Mouse (Mus musculus): Measurements from ENCODE around the gene Slc41a2. TPM values are rescaled to one million over a fixed set of nuclear protein-coding genes. Genes with fewer than 3 reads are reported as not detected.
A peak's percentile ranks its signal among the peaks of the same experiment; 100 is the strongest.

Gene Slc41a2
- total RNA-seq, 2 experiments from 2014 or later = 1.4 to 1.8 TPM

- no peak for DNase-seq
- intact Hi-C loops (cut with DNase I; ENCODE audit: low total_unique reads) = no loop called here
These were observed 138.4 kb downstream of the Slc41a2 start for GRCm38 (mm10) chr10:83199290-83199689.

- DNase-seq = no peak
- intact Hi-C loops (cut with DNase I; ENCODE audit: low total_unique reads) = no loop called here
These were observed 139.0 kb downstream of the Slc41a2 start for GRCm38 (mm10) chr10:83198692-83199091.

GRCm38 (mm10) chr10:83197690-83198336 is 139.9 kb downstream of the Slc41a2 start:
- peak; percentile 64 for DNase-seq
- intact Hi-C loops (cut with DNase I; ENCODE audit: low total_unique reads) = no loop called here

GRCm38 (mm10) chr10:83191982-83192381 is 145.7 kb downstream of the Slc41a2 start:
- DNase-seq = no peak
- intact Hi-C loops (cut with DNase I; ENCODE audit: low total_unique reads) = no loop called here

- no peak for DNase-seq
- intact Hi-C loops (cut with DNase I; ENCODE audit: low total_unique reads) = no loop called here
These were observed 146.2 kb downstream of the Slc41a2 start for GRCm38 (mm10) chr10:83191476-83191875.

- DNase-seq = no peak
- intact Hi-C loops (cut with DNase I; ENCODE audit: low total_unique reads) = loop anchor here (10.0 kb wide), 2 partner anchors 74 to 204 kb away; partner anchors contain the start of gene Chst11
These were observed 148.6 kb downstream of the Slc41a2 start for GRCm38 (mm10) chr10:83189071-83189470.

- DNase-seq = no peak
- intact Hi-C loops (cut with DNase I; ENCODE audit: low total_unique reads) = loop anchor here (10.0 kb wide), 2 partner anchors 72 to 202 kb away; partner anchors contain the start of gene Chst11
These were observed 150.7 kb downstream of the Slc41a2 start for GRCm38 (mm10) chr10:83186984-83187383.

GRCm38 (mm10) chr10:83186167-83186566 is 151.5 kb downstream of the Slc41a2 start:
- intact Hi-C loops (cut with DNase I; ENCODE audit: low total_unique reads) = loop anchor here (10.0 kb wide), 2 partner anchors 71 to 201 kb away; partner anchors contain the start of gene Chst11

GRCm38 (mm10) chr10:83185121-83185520 is 152.6 kb downstream of the Slc41a2 start:
- no peak for DNase-seq
- intact Hi-C loops (cut with DNase I; ENCODE audit: low total_unique reads) = loop anchor here (10.0 kb wide), 2 partner anchors 70 to 200 kb away; partner anchors contain the start of gene Chst11

More at GRCm38 (mm10) chr10:83186167-83186566, 151.5 kb downstream of the Slc41a2 start:
- DNase-seq = no peak

GRCm38 (mm10) chr10:83184480-83185069 is 153.1 kb downstream of the Slc41a2 start:
- DNase-seq = no peak
- intact Hi-C loops (cut with DNase I; ENCODE audit: low total_unique reads) = loop anchor here (5.0 to 10.0 kb wide), 3 partner anchors 70 to 272 kb away; partner anchors contain the start of gene Chst11

- intact Hi-C loops (cut with DNase I; ENCODE audit: low total_unique reads) = loop anchor here (5.0 to 10.0 kb wide), 3 partner anchors 69 to 272 kb away; partner anchors contain the start of gene Chst11
- DNase-seq = no peak
These were observed 153.8 kb downstream of the Slc41a2 start for GRCm38 (mm10) chr10:83183634-83184479.

GRCm38 (mm10) chr10:83182573-83182960 is 155.1 kb downstream of the Slc41a2 start:
- peak; percentile 75 for DNase-seq
- intact Hi-C loops (cut with DNase I; ENCODE audit: low total_unique reads) = loop anchor here (5.0 to 10.0 kb wide), 3 partner anchors 68 to 270 kb away; partner anchors contain the start of gene Chst11

GRCm38 (mm10) chr10:83181831-83182572 is 155.7 kb downstream of the Slc41a2 start:
- DNase-seq = no peak
- intact Hi-C loops (cut with DNase I; ENCODE audit: low total_unique reads) = loop anchor here (5.0 to 10.0 kb wide), 3 partner anchors 67 to 270 kb away; partner anchors contain the start of gene Chst11

Other genes starting within 250 kb of the Slc41a2 start
- gene D10Wsu102e, start 22.3 kb upstream of the Slc41a2 start, total RNA-seq (2021) = under 1 TPM; 0.64 to 0.70 TPM
- 1 to 10 TPM; 8.9 to 9.5 TPM for gene Aldh1l2, start 196.3 kb upstream of the Slc41a2 start, total RNA-seq (2021)
- gene Washc4, start 205.9 kb upstream of the Slc41a2 start, total RNA-seq (2021) = 10 to 100 TPM; 11.4 to 12.7 TPM

Data from gastrocnemius, postnatal 14 days (tissue).